Mouse (Mus musculus): ENCODE measurements around the gene Cxcl16. TPM values are rescaled to one million over a fixed set of nuclear protein-coding genes. Genes with fewer than 3 reads are reported as not detected.

Cxcl16 gene
- polyA plus RNA-seq, 1 experiment from 2014 or later = 6.0 TPM

DNA sequence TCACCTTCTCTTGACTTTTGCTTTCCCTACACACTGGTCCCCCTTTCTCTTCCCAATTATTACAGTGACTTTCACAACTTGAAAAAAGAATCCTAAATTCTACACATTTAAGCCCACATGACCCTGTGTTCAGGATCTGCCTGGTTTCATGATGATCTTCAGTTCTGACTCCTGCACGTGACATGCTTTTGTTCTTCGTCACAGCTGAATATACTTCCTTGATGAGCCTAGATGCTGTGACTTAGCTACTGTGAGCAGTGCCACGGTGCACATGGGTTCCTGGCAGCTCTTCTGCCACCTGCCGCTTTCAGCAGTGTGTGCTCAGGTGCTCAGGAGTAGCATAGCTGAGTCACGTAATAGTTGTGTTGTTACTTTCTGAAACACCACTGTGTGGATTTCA, 47.2 kb downstream of the Cxcl16 start:
- Histone ChIP-seq H3K36me3 (ENCODE audit: control insufficient read depth, insufficient read depth, low read length) (no peaks in the 10 kb centered on the region), H3K9me3 (ENCODE audit: control insufficient read depth, low read length) (no peaks in the 10 kb centered on the region), H3K9ac (ENCODE audit: low read depth, low read length) (no peak overlapping the region), H3K27me3 (replicated peaks; ENCODE audit: control insufficient read depth, insufficient read depth, low read length) (no peaks in the 10 kb centered on the region), H3K4me1 (ENCODE audit: control insufficient read depth, insufficient read depth, low read length) (peaks cover 6% of the 10 kb centered on the region; the same call in 1 of the 2 replicates), H3K4me3 (ENCODE audit: low read depth, low read length) (no peak overlapping the region), H3K4me2 (ENCODE audit: low read depth, low read length) (no peak overlapping the region), H3K27ac (replicated peaks; ENCODE audit: low read depth, low read length) (no peak overlapping the region)
- ATAC-seq (ENCODE audit: low read depth) = no peak
- DNase-seq (ENCODE audit: low spot score) = no peak
- 78% methylated on average over 5 of the region's 5 CpGs for WGBS

DNA sequence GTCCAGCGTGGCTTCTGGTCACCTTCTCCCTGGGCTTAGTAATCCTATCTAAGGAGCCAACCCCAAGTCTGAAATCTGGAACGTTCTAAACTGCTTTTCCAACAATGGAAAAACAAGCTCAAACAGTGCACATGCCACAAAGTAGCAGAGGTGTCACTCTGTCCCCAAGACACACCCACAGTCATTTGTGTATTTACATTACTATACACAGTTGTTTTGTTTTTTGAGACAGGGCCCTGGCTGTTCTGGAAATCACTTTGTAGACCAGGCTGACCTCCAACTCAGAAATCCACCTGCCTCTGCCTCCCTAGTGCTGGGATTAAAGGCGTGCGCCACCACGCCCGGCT, 49.5 kb downstream of the Cxcl16 start:
- Histone ChIP-seq H3K4me3 (ENCODE audit: low read depth, low read length) (peak overlapping the region; percentile 100), H3K9ac (ENCODE audit: low read depth, low read length) (peak overlapping the region; percentile 99), H3K4me2 (ENCODE audit: low read depth, low read length) (peak overlapping the region; percentile 74), H3K27me3 (replicated peaks; ENCODE audit: control insufficient read depth, insufficient read depth, low read length) (no peaks in the 10 kb centered on the region), H3K4me1 (ENCODE audit: control insufficient read depth, insufficient read depth, low read length) (peaks cover 6% of the 10 kb centered on the region; the same call in 1 of the 2 replicates), H3K9me3 (ENCODE audit: control insufficient read depth, low read length) (no peaks in the 10 kb centered on the region), H3K27ac (replicated peaks; ENCODE audit: low read depth, low read length) (peak overlapping the region; percentile 68; the same call in 1 of the 2 replicates), H3K36me3 (ENCODE audit: control insufficient read depth, insufficient read depth, low read length) (0 out of 2 replicates have a peak, but pooled peaks cover 12% of the 10 kb centered on the region)
- 58% methylated on average over 6 of the region's 6 CpGs for WGBS
- no peak for DNase-seq (ENCODE audit: low spot score)
- ATAC-seq (ENCODE audit: low read depth) = no peak

DNA sequence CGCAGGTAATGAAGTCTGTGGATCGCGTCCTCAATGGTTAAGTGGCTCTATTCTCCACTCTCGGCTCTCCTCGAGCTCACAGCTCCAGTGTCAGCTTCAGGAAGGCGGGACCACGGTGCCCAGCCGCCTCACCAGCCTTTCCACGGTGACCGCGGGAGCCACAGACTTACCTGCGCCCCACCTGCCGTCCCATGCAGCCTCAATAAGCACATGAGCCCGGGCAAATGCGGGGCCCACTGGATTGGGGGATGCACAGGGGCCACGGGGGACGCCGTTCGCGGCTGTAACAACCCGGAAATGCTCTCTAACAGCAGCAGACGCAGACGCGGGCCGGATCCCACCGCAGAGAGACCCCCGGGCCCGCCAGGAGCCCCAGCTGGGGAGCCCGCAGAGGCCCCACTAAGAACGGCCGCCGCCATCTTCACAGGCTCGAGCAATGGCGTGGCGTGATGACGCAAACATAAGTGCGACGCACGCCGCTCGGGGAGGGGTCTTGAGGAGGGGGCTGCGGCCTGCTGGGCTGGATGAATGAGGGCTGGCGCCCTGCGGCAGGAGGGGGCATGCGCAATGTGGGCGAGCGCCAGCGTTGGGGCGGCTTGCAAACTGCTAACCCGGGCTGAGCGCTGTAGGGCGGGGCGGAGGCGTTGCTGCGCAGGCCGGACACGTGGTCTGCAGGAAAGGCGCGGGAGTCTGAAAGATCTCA, 50.0 kb downstream of the Cxcl16 start, which contains the start of gene Pelp1:
Pelp1 (minus strand) TSS at position 438 of the 703 bp plus-strand sequence.
- DNase-seq (ENCODE audit: low spot score) = peak; percentile 98
- no peaks in the 10 kb centered on the region for H3K9me3 ChIP-seq (ENCODE audit: control insufficient read depth, low read length)
- WGBS = under 1% methylated on average over 50 of the region's 59 CpGs
- H3K4me2 ChIP-seq (ENCODE audit: low read depth, low read length) = peak within 1 kb of the TSS; percentile 74
- peak within 1 kb of the TSS; percentile 68 for H3K27ac ChIP-seq (replicated peaks; ENCODE audit: low read depth, low read length)
- 0 out of 2 replicates have a peak, but pooled peaks cover 17% of the 10 kb centered on the region for H3K36me3 ChIP-seq (ENCODE audit: control insufficient read depth, insufficient read depth, low read length)
- H3K9ac ChIP-seq (ENCODE audit: low read depth, low read length) = peak within 1 kb of the TSS; percentile 99
- H3K27me3 ChIP-seq (replicated peaks; ENCODE audit: control insufficient read depth, insufficient read depth, low read length) = no peaks in the 10 kb centered on the region
- H3K4me3 ChIP-seq (ENCODE audit: low read depth, low read length) = peak within 1 kb of the TSS; percentile 100
- peaks cover 6% of the 10 kb centered on the region; the same call in 1 of the 2 replicates for H3K4me1 ChIP-seq (ENCODE audit: control insufficient read depth, insufficient read depth, low read length)
- peak; percentile 99 for ATAC-seq (ENCODE audit: low read depth)

Small RNA genes lying within 50 kb of the gene (microRNA-seq; reads per million reads assigned to microRNA genes)
- gene Mir7115 (ENCODE audit: borderline number of aligned reads) = not detected

Other genes starting within 250 kb of the Cxcl16 start
- 2.9 and 3.0 TPM in 2 replicates for gene Slc16a11, start 247.2 kb downstream of the Cxcl16 start, polyA plus RNA-seq (2014; fragmentation: Nextera tagmentation; extraction: Ambion mirVana)
- gene Slc16a13, start 238.9 kb downstream of the Cxcl16 start, polyA plus RNA-seq (2014; fragmentation: Nextera tagmentation; extraction: Ambion mirVana) = 4.2 and 5.8 TPM in 2 replicates
- 11.6 and 13.0 TPM in 2 replicates for gene Bcl6b, start 230.2 kb downstream of the Cxcl16 start, polyA plus RNA-seq (2014; fragmentation: Nextera tagmentation; extraction: Ambion mirVana)
- 149 and 172 TPM in 2 replicates for gene 0610010K14Rik, start 222.1 kb downstream of the Cxcl16 start, polyA plus RNA-seq (2014; fragmentation: Nextera tagmentation; extraction: Ambion mirVana)
- 9.9 and 12.2 TPM in 2 replicates for gene Gm21988, start 220.2 kb downstream of the Cxcl16 start, polyA plus RNA-seq (2014; fragmentation: Nextera tagmentation; extraction: Ambion mirVana)
- gene Rnasek, start 220.1 kb downstream of the Cxcl16 start, polyA plus RNA-seq (2014; fragmentation: Nextera tagmentation; extraction: Ambion mirVana) = 182 and 204 TPM in 2 replicates
- 5.8 and 6.4 TPM in 2 replicates for gene Alox12, start 204.6 kb downstream of the Cxcl16 start, polyA plus RNA-seq (2014; fragmentation: Nextera tagmentation; extraction: Ambion mirVana)
- 1.9 and 2.1 TPM in 2 replicates for gene Alox12e, start 137.4 kb downstream of the Cxcl16 start, polyA plus RNA-seq (2014; fragmentation: Nextera tagmentation; extraction: Ambion mirVana)
- 1.1 and 2.2 TPM in 2 replicates for gene Alox15, start 108.0 kb downstream of the Cxcl16 start, polyA plus RNA-seq (2014; fragmentation: Nextera tagmentation; extraction: Ambion mirVana)
- gene Pelp1, start 50.0 kb downstream of the Cxcl16 start, polyA plus RNA-seq (2014; fragmentation: Nextera tagmentation; extraction: Ambion mirVana) = 29.8 and 36.2 TPM in 2 replicates
- gene Arrb2, start 27.3 kb downstream of the Cxcl16 start, polyA plus RNA-seq (2014; fragmentation: Nextera tagmentation; extraction: Ambion mirVana) = 19.0 and 24.1 TPM in 2 replicates
- 37.0 and 40.6 TPM in 2 replicates for gene Med11, start 8.1 kb downstream of the Cxcl16 start, polyA plus RNA-seq (2014; fragmentation: Nextera tagmentation; extraction: Ambion mirVana)
- 0.31 and 0.85 TPM in 2 replicates for gene Zmynd15, start 551 bp downstream of the Cxcl16 start, polyA plus RNA-seq (2014; fragmentation: Nextera tagmentation; extraction: Ambion mirVana)
- 0.52 TPM in 1 of 2 replicates, not detected in the other for gene Tm4sf5, start 45.3 kb upstream of the Cxcl16 start, polyA plus RNA-seq (2014; fragmentation: Nextera tagmentation; extraction: Ambion mirVana)
- 0.54 and 0.98 TPM in 2 replicates for gene Vmo1, start 54.6 kb upstream of the Cxcl16 start, polyA plus RNA-seq (2014; fragmentation: Nextera tagmentation; extraction: Ambion mirVana)
- gene Gltpd2, start 59.2 kb upstream of the Cxcl16 start, polyA plus RNA-seq (2014; fragmentation: Nextera tagmentation; extraction: Ambion mirVana) = 0.53 and 0.84 TPM in 2 replicates
- gene Psmb6, start 65.4 kb upstream of the Cxcl16 start, polyA plus RNA-seq (2014; fragmentation: Nextera tagmentation; extraction: Ambion mirVana) = 706 and 727 TPM in 2 replicates
- 1.1 and 2.7 TPM in 2 replicates for gene Gm40193, start 73.0 kb upstream of the Cxcl16 start, polyA plus RNA-seq (2014; fragmentation: Nextera tagmentation; extraction: Ambion mirVana)
- gene Pld2, start 80.1 kb upstream of the Cxcl16 start, polyA plus RNA-seq (2014; fragmentation: Nextera tagmentation; extraction: Ambion mirVana) = 9.2 and 9.5 TPM in 2 replicates
- 17.2 and 18.3 TPM in 2 replicates for gene Mink1, start 102.9 kb upstream of the Cxcl16 start, polyA plus RNA-seq (2014; fragmentation: Nextera tagmentation; extraction: Ambion mirVana)
- gene 4930544D05Rik, start 155.9 kb upstream of the Cxcl16 start, polyA plus RNA-seq (2014; fragmentation: Nextera tagmentation; extraction: Ambion mirVana) = not detected in 2 replicates
- gene Chrne, start 159.2 kb upstream of the Cxcl16 start, polyA plus RNA-seq (2014; fragmentation: Nextera tagmentation; extraction: Ambion mirVana) = 0.51 and 0.58 TPM in 2 replicates
- 0.38 and 0.60 TPM in 2 replicates for gene Gp1ba, start 179.1 kb upstream of the Cxcl16 start, polyA plus RNA-seq (2014; fragmentation: Nextera tagmentation; extraction: Ambion mirVana)
- gene Rnf167, start 187.3 kb upstream of the Cxcl16 start, polyA plus RNA-seq (2014; fragmentation: Nextera tagmentation; extraction: Ambion mirVana) = 100 and 105 TPM in 2 replicates
- gene Slc25a11, start 187.5 kb upstream of the Cxcl16 start, polyA plus RNA-seq (2014; fragmentation: Nextera tagmentation; extraction: Ambion mirVana) = 147 and 165 TPM in 2 replicates
- 1,605 and 1,712 TPM in 2 replicates for gene Pfn1, start 194.7 kb upstream of the Cxcl16 start, polyA plus RNA-seq (2014; fragmentation: Nextera tagmentation; extraction: Ambion mirVana)
- 165 and 289 TPM in 2 replicates for gene Eno3, start 197.2 kb upstream of the Cxcl16 start, polyA plus RNA-seq (2014; fragmentation: Nextera tagmentation; extraction: Ambion mirVana)
- 88.9 and 97.1 TPM in 2 replicates for gene Spag7, start 209.4 kb upstream of the Cxcl16 start, polyA plus RNA-seq (2014; fragmentation: Nextera tagmentation; extraction: Ambion mirVana)
- 12.6 and 12.8 TPM in 2 replicates for gene Camta2, start 228.1 kb upstream of the Cxcl16 start, polyA plus RNA-seq (2014; fragmentation: Nextera tagmentation; extraction: Ambion mirVana)
- 1.1 TPM in 2 replicates for gene Inca1, start 240.2 kb upstream of the Cxcl16 start, polyA plus RNA-seq (2014; fragmentation: Nextera tagmentation; extraction: Ambion mirVana)
- 14.4 and 14.8 TPM in 2 replicates for gene Kif1c, start 240.6 kb upstream of the Cxcl16 start, polyA plus RNA-seq (2014; fragmentation: Nextera tagmentation; extraction: Ambion mirVana)

Data from embryonic facial prominence, embryonic 14.5 days (tissue).